Mouse (Mus musculus) olfactory bulb, adult 2 months (tissue): Measurements from ENCODE around the gene Abcb9. TPM values are rescaled to one million over a fixed set of nuclear protein-coding genes. Genes with fewer than 3 reads are reported as not detected.

Experiments
- H3K27ac ChIP-seq: fragments of 200-500 bp; 2 replicates; pipeline ENCODE4 v1.5.1; 2012; ENCODE audit warnings: low read depth, low read length; ENCODE audit not compliant: insufficient read depth
- H3K4me1 ChIP-seq: fragments of 200-500 bp; 2 replicates; pipeline ENCODE4 v1.6.1; 2012; ENCODE audit warnings: low read length; ENCODE audit not compliant: control insufficient read depth, insufficient read depth
- H3K4me3 ChIP-seq: fragments of 200-500 bp; 2 replicates; pipeline ENCODE4 v1.5.1; 2012; ENCODE audit warnings: mild to moderate bottlenecking, low read depth, low read length, moderate library complexity; ENCODE audit not compliant: insufficient read depth
- CTCF ChIP-seq: fragments of 200-500 bp; IDR thresholded peaks from 2 replicates; pipeline ENCODE4 v1.5.1; 2012; ENCODE audit warnings: low read depth, mild to moderate bottlenecking, low read length, moderate library complexity; ENCODE audit not compliant: insufficient read depth
- POLR2A ChIP-seq: fragments of 200-500 bp; IDR thresholded peaks from 2 replicates; pipeline ENCODE4 v1.6.1; 2012; ENCODE audit warnings: mild to moderate bottlenecking, low read depth, low read length, moderate library complexity; ENCODE audit not compliant: insufficient read depth
- WGBS: fragments of 180-500 bp; shearing (Covaris S2); methylation state at CpG from one replicate; pipeline ENCODE4 v1.1.7; 2018; 5-methylcytosine and 5-hydroxymethylcytosine counted together
- polyA plus RNA-seq: library from polyadenylated mRNA; stranded (reverse); fragments of >200 nt; gene quantifications from 2 replicates; pipeline ENCODE4 v1.2.4, GENCODE M21; 2012; ENCODE audit warnings: low replicate concordance; ENCODE audit not compliant: missing spikeins, insufficient read depth, insufficient read length

Gene Abcb9
- polyA plus RNA-seq, 1 experiment, result not detected

DNA sequence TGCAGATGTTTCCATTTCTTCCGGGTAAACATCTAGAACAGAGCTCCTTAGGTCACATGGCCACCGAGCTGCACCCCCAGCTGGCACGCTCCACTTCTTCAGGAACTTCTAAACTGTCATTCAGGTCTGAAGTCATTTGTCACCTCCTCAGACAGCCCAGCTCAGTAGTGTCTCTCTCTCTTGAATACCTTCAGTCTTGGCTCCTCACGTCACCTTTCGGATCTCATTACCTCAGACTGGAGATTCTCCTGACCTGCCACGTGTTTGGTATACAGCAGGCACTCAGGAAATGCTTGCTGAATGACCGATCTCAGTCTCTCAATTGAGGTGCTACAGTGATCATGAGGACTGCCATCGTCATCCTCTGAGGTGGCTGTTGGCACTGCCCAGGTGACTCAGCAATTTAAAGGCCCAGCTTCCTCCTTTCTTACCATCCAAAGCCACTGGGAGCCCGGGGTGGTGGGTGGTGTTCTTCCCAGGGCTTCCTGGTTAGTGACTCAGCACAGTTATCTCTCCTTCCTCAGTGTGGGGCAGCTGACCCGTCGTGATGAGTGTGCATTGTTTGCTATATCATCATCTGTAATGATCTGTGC, 43.6 kb downstream of the Abcb9 start:
- 71% methylated on average over 11 of the region's 11 CpGs for WGBS
- H3K27ac ChIP-seq, result no peak overlapping the region
- no peak for TF ChIP-seq POLR2A
- no peak for TF ChIP-seq CTCF
- no peak overlapping the region for H3K4me3 ChIP-seq
- H3K4me1 ChIP-seq, result peaks cover 8% of the 10 kb centered on the region

DNA sequence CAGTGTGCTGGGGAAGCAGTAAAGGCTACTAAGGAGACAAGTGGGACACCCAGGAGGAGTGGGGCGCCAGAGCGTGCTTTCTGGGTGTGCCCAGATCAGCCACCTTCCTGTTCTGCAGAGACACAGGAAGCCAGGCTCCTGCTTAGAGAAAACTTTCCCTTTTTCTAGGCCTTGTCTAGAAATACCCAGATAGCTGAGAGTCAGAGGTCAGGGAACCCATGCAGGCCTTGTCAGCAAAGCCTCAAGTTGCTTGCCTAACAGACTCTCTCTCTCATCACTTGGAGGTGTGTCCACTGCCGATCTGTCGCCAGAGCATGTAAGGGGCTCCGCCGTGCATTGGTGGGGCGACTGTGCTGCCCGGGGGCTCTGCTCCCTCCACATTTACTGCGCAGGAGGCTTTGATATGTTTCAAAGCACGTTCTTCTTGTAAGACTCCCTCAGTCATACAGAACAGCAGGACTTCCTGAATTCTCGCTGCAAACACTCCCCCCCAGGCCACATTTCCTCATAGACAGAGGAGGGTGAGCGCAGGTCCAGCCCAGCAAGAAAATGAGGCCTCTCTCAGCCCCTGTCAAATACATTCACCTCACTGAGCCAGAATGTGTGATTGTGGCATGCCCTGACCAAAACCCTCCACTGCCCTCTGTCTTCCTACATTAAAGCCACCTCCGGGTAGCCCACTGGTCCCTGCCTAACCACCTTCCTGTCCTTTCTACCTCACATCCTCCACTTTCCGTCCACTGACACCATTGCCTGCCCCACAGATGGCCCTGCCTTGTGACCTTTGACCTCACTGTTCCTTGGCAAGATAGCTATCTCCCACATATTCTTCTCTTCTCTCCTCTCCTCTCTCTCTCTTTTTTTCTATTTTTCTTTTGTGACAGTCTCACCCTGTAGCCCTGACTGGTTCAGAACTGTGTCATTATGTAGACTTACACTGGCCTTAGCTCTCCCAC, 45.2 kb downstream of the Abcb9 start:
- Histone ChIP-seq H3K4me3 (no peak overlapping the region), H3K4me1 (peaks cover 11% of the 10 kb centered on the region), H3K27ac (no peak overlapping the region)
- no peak for TF ChIP-seq CTCF
- TF ChIP-seq POLR2A, result no peak
- 74% methylated on average over 14 of the region's 14 CpGs for whole genome bisulfite sequencing

DNA sequence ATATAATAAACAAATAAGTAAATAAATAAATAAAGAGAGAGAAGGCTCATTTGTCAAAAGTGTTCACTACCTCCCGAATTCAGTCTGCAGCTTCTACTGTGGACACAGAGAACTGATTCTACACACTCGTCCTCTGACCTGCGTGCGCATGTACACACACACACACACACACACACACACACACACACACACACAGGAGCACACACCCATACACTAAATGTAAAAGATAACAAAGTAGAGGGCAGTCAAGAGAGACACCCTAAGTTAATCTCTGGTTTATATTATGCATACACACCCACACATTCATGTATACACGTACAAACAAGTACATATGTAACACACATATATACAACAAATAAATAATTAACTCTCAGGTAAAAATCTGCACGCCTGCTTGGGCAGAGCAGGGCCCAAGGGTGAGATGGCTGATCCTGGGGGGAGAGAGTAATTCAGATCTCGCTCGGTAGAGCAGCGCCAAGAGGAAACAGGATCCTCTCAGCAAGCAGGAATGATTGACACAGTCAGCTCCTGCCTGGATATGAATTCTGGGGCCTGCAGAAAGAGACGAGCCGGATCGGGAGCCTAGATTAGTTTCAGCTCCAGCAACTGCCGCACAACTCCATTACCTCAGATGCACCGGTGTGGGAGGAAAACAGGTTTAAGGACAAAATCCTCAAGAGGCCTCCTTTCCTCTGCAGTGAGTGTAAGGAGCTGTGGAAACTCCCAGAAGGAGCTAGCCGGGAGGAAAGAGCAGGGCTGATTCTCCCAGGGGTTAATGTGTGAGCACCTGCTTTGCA, 46.2 kb downstream of the Abcb9 start:
- 72% methylated on average over 15 of the region's 15 CpGs for WGBS
- no peak overlapping the region for H3K4me3 ChIP-seq
- H3K27ac ChIP-seq, result no peak overlapping the region
- no peak for TF ChIP-seq POLR2A
- no peak for TF ChIP-seq CTCF
- peaks cover 11% of the 10 kb centered on the region for H3K4me1 ChIP-seq

DNA sequence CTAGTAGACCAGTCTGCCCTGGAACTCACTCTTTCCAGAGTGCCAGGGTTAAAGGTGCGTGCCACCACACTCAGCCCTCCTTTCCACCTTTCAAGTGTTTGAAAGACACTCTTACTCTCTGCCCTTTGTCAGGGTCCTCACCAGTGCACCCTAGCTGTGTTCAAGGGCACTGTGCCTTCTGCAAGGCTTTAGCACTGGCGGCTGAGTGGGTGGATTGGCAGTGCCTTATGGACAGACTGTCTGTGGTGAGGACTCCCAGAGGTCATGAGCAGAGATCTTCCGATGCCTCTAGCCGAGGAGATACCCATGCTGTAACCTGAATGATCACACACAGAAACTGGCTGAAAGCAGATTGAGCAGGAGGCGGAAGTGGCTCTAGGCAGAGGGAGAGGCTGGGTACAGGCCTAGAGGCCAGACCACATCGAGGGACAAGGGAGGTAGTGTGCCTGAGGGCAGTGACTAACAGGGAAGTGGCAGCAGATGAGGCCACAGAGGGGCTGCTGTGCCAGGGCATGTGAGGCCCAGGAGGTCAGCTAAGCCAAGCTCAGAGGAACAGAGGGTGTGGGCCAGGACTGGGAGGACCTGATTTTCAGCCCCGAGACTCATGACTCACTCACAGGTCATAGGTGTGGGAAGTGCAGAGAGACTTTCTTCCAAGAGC, 48.7 kb downstream of the Abcb9 start:
- 79% methylated on average over 7 of the region's 7 CpGs for WGBS
- Histone ChIP-seq H3K4me1 (peaks cover 16% of the 10 kb centered on the region), H3K27ac (no peak overlapping the region), H3K4me3 (no peak overlapping the region)
- TF ChIP-seq CTCF, result no peak
- TF ChIP-seq POLR2A, result no peak

DNA sequence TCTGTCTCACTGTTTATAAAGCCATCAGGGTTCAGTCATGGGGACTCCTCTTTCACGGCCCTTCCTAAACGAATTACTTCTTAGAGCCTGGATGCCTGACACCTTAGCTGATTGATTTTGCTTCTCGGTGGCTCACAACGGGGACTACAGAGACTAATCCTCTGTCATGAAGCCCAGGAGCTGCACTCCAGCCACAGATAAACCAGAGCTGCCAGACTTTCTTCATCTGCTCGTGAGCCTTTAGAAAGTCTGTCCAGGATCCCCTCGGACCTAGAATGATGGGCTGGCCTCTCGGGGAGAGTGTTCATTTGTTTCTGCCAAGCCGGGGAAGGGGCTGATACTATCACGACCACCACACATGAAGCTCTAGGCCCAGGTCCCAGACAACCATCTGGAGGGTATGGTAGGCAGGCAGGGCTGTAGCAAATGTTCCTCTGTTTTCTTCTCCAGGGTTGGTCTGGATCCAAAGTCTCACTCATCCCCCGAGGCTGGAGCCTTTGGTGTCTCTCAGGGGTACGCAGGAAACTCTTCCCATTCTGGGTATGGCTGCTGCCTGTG, 50.1 kb downstream of the Abcb9 start:
- no peak overlapping the region for H3K4me3 ChIP-seq
- H3K27ac ChIP-seq, result no peak overlapping the region
- 57% methylated on average over 11 of the region's 11 CpGs for WGBS
- TF ChIP-seq POLR2A (no peak), CTCF (no peak)
- peaks cover 19% of the 10 kb centered on the region for H3K4me1 ChIP-seq

DNA sequence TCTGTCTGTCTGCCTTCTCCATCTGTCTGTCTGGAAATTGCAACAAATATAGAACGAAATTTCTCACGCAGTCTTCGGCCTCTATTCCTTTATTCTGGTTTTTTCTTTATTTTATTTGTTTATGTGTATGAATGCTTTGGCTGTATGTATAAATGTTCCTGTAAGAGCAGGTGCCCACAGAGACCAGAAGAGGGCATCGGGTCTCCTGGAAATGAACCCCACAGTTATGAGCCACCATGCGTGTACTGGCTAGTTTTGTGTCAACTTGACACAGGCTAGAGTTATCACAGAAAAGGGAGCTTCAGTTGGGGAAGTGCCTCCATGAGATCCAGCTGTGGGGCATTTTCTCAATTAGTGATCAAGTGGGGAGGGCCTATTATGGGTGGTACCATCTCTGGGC, 51.6 kb downstream of the Abcb9 start:
- Histone ChIP-seq H3K4me1 (peaks cover 12% of the 10 kb centered on the region), H3K4me3 (no peak overlapping the region), H3K27ac (peak overlapping the region; percentile 46)
- TF ChIP-seq CTCF (no peak), POLR2A (no peak)
- 49% methylated on average over 5 of the region's 5 CpGs for WGBS

DNA sequence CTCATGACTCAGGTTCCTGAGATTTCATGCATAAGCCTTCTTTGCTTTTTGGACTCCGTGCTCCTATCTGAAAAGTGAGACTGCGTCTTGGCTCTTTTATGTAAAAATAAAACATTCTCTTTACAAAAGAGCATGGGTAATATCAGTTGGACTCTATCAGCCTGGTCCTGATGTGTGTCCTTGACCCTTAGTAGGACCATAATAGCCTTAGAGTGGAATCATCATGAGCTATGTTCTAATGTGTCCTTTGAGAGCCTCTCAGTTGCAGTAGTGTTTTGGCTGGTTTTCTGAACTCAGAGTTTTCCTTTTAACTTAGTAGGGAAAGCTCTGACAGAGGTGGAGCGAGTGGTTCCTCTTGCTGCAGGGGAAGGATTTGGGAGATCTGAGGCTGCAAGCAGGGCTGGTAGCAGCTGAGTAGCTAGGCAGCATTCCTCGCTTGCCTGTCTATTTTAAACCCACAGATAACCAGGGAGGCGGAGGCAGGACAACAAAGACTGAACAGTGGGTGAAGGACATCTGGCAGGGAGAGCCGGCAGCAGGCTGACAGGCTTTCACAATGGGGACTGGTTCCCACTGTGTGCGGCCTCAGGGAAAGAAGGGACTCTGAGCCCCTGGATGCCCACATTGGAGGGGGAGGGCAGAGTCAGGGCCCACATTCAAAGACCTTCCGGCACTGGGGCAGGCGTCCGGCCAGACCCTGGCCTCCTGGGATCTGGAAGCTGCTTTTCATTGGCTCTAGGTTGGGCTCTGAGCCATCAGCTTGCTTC, 52.2 kb downstream of the Abcb9 start:
- WGBS, result 27% methylated on average over 10 of the region's 10 CpGs
- H3K27ac ChIP-seq, result peak overlapping the region; percentile 46
- H3K4me3 ChIP-seq, result no peak overlapping the region
- H3K4me1 ChIP-seq, result peaks cover 12% of the 10 kb centered on the region
- no peak for TF ChIP-seq CTCF
- no peak for TF ChIP-seq POLR2A

DNA sequence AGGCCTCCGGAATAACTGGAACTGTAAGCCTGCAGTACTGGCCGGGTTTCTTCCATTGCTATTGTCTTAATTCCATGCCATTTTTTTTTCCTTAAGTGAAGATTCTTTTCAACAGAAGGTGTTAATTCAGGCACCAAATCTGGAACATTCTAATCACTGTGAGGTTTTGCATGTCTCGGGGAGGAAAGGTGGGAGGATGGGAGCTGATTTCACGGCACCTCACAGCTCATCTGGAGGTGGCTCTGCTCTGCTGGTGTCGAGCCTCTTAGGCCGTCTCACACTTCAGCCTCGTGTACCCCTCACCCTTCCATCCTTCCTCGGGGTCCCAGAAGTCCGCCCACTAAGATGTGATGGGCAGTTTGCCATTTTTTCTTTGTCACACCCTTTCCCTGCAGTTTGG, 54.5 kb downstream of the Abcb9 start:
- no peak overlapping the region for H3K4me3 ChIP-seq
- 46% methylated on average over 9 of the region's 9 CpGs for WGBS
- H3K4me1 ChIP-seq, result peaks cover 7% of the 10 kb centered on the region
- H3K27ac ChIP-seq, result no peak overlapping the region
- TF ChIP-seq CTCF, result no peak
- no peak for TF ChIP-seq POLR2A
